Mouse (Mus musculus) hindbrain, embryonic 10.5 days (tissue): Measurements from ENCODE around the gene Rapgef1. TPM values are rescaled to one million over a fixed set of nuclear protein-coding genes. Genes with fewer than 3 reads are reported as not detected.
A peak's percentile ranks its signal among the peaks of the same experiment; 100 is the strongest.

Experiments used
- DNase-seq: peaks from one replicate; pipeline ENCODE4 v3.0.0-alpha.2; 2017; ENCODE audit warnings: low spot score
- H3K27ac ChIP-seq: fragments of 300-500 bp; sonication (generic); 2 replicates; pipeline ENCODE4 v1.5.1; 2016; ENCODE audit warnings: mild to moderate bottlenecking, moderate library complexity
- H3K27me3 ChIP-seq: fragments of 300-500 bp; sonication (generic); 2 replicates; pipeline ENCODE4 v1.6.1; 2016; ENCODE audit warnings: mild to moderate bottlenecking; ENCODE audit not compliant: poor library complexity, insufficient read depth, severe bottlenecking
- H3K36me3 ChIP-seq: fragments of 300-500 bp; sonication (generic); 2 replicates; pipeline ENCODE4 v1.6.1; 2016; ENCODE audit warnings: mild to moderate bottlenecking, moderate library complexity
- H3K4me1 ChIP-seq: fragments of 300-500 bp; sonication (generic); replicated peaks from 2 replicates; pipeline ENCODE4 v1.6.1; 2016; ENCODE audit warnings: mild to moderate bottlenecking
- H3K4me3 ChIP-seq: fragments of 300-500 bp; sonication (generic); 2 replicates; pipeline ENCODE4 v1.5.1; 2016; ENCODE audit warnings: mild to moderate bottlenecking, moderate library complexity
- H3K9me3 ChIP-seq: fragments of 300-500 bp; sonication (generic); 2 replicates; pipeline ENCODE4 v1.6.1; 2016; ENCODE audit warnings: mild to moderate bottlenecking, moderate library complexity
- WGBS: fragments of 180-500 bp; shearing (Covaris S2); methylation state at CpG from one replicate; pipeline ENCODE4 v1.1.7; 2016; 5-methylcytosine and 5-hydroxymethylcytosine counted together
- polyA plus RNA-seq: library from polyadenylated mRNA; unstranded; fragments of >200 nt; fragmentation: Nextera tagmentation; extraction: Ambion mirVana; gene quantifications from 2 replicates; pipeline ENCODE4 v1.2.1, GENCODE M21; 2016

Rapgef1 gene
- polyA plus RNA-seq, 1 experiment from 2014 or later: 13.5 TPM

DNA sequence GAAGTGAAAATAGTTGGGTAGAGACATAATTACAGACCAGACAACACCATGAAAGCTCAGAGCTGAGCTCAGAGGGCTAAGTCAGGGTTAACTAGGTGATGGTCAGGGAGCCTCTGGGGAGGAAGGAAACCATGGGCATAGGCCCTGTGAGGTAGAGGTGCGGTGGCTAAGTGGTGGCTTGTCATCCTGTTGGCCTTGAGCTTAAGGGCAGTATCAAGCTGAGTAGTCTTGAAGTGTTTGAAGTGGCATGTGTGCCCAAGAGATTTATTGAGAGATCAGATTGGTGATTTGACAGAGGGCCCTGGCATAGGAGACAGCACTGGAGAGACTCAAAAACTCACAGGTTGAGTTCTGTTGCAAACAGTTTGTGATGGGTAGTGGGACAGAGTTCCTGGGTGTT, 36.6 kb downstream of the Rapgef1 start:
- Histone ChIP-seq H3K36me3 (peaks cover 7% of the 10 kb centered on the region; the same call in 1 of the 2 replicates), H3K27ac (no peak overlapping the region), H3K27me3 (no peaks in the 10 kb centered on the region), H3K4me1 (peaks cover 29% of the 10 kb centered on the region), H3K9me3 (no peaks in the 10 kb centered on the region), H3K4me3 (no peak overlapping the region)
- 86% methylated on average over 1 of the region's 1 CpGs for WGBS
- DNase-seq: no peak

DNA sequence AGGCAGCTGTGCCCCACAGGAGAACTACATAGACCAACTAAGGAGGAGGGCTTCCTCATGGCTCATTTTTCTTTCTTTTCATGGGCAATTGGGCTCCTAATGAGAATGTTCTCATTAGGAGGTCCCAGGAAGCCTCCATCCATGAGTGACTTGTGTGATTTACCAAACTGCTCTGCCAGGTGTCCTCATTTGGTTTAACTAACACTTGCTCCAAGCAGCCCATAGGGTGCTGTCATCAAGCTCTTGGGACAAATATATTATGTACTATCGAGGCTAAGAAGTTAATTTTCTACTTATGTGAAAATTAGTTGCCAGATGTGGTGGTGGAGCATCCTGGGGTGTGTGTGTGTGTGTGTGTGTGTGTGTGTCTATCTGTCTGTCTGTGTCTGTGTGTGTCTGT, 37.6 kb downstream of the Rapgef1 start:
- WGBS: 92% methylated on average over 1 of the region's 1 CpGs
- DNase-seq: no peak
- Histone ChIP-seq H3K9me3 (no peaks in the 10 kb centered on the region), H3K27ac (no peak overlapping the region), H3K36me3 (peaks cover 7% of the 10 kb centered on the region; the same call in 1 of the 2 replicates), H3K27me3 (no peaks in the 10 kb centered on the region), H3K4me3 (no peak overlapping the region), H3K4me1 (peaks cover 35% of the 10 kb centered on the region)

DNA sequence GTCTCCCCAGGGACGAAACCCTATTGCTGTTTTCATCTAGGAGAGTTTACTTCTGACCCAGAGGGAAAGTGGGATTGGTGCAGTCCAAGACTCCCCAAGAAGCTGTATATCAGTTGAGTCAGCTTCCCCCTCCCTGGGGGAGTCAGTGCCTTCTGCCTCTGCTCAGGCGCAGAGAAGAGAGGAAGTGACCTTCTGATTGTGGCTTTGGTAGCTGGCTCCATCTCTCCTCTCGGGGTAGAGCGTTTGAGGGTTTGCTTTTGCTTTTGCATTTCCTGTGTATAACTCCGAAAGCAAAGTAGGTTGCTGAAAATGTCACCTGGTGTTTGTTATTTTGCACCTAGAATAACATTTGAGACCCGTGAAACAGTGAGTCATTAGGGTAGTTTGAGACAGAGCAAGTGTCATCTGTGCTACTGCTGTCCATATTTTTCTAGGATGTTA, 42.3 kb downstream of the Rapgef1 start:
- DNase-seq: no peak
- Histone ChIP-seq H3K27me3 (no peaks in the 10 kb centered on the region), H3K4me1 (peaks cover 47% of the 10 kb centered on the region), H3K36me3 (0 out of 2 replicates have a peak, but pooled peaks cover 3% of the 10 kb centered on the region), H3K4me3 (no peak overlapping the region), H3K9me3 (no peaks in the 10 kb centered on the region), H3K27ac (no peak overlapping the region)
- 78% methylated on average over 6 of the region's 6 CpGs for WGBS

DNA sequence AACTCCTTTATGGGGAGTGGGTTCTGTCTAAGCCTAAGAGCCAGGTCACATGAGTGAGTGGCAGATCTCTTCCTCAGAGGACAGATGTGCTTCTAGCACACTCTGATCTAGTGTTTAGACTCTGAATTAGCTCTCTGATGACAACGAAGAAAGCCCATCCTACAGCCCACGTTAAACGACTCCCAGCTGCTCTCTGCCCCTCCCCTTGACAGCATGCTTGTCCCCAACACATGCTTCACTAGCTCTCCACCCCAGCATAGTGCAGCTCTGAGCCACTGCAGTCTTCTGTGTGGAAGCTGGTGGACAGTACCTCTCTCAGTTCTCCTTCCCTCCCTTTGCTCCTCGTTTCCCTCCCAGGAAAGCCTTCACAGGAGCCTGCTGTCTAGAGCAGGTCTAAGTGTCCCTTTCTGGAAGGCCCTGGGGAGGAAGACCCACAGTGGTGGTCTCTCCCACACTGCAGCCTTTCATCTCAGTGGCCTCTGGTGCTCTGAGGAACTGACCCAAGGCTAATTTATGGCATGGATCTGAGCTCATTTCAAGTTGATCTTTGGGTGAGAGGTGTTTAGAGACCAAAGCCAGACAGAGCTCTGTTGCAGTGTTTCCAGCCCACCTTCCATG, 43.8 kb downstream of the Rapgef1 start:
- H3K4me3 ChIP-seq: no peak overlapping the region
- no peaks in the 10 kb centered on the region for H3K9me3 ChIP-seq
- H3K27me3 ChIP-seq: no peaks in the 10 kb centered on the region
- no peak for DNase-seq
- 0 out of 2 replicates have a peak, but pooled peaks cover 3% of the 10 kb centered on the region for H3K36me3 ChIP-seq
- no peak overlapping the region for H3K27ac ChIP-seq
- WGBS: 23% methylated on average over 4 of the region's 4 CpGs
- peaks cover 52% of the 10 kb centered on the region for H3K4me1 ChIP-seq

DNA sequence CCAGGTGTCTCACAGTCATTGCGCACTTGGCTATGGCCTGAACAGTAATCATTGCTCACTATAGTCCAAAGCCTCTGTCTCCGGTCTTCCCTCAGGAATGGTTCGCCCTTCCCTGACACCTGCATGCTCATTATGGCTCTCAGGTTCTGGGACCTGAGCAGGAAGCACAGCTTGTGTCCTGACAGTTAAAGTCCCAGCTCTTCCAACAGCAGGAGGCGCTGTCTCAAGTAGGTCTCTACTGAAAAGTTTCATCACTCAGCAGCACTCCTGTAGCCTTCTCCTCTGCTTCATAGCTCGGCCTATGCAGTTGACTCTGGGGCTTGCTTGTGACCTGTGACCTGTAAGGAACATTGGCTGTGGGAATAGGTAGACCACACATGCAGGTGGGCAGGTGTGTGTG, 45.9 kb downstream of the Rapgef1 start:
- Histone ChIP-seq H3K4me1 (peaks cover 54% of the 10 kb centered on the region), H3K36me3 (0 out of 2 replicates have a peak, but pooled peaks cover 3% of the 10 kb centered on the region), H3K27ac (no peak overlapping the region), H3K9me3 (no peaks in the 10 kb centered on the region), H3K4me3 (no peak overlapping the region), H3K27me3 (no peaks in the 10 kb centered on the region)
- 89% methylated on average over 5 of the region's 5 CpGs for WGBS
- DNase-seq: no peak

DNA sequence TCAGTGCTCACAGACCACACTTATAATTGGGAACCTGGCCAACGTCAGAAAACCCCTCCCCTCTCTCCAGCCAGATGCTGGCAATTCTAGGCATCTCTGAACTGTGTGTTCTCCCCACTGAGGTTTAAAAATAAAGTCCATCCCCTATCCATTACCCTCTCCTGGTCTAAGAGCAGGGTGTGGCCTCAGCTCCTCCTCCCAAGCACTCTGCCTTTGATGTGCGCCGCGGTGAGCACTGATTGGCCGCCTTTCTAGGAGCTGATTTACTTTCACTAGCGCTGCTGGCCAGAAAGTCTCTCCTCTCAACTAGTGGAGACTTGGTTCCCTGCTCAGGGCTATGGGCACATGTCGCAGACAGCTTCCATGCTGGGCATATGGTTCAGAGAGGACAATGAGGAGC, 47.1 kb downstream of the Rapgef1 start:
- Histone ChIP-seq H3K4me1 (peaks cover 45% of the 10 kb centered on the region), H3K9me3 (no peaks in the 10 kb centered on the region), H3K36me3 (no peaks in the 10 kb centered on the region), H3K27ac (no peak overlapping the region; the same call in 1 of the 2 replicates), H3K4me3 (no peak overlapping the region), H3K27me3 (no peaks in the 10 kb centered on the region)
- WGBS: 9% methylated on average over 7 of the region's 7 CpGs
- DNase-seq: peak; percentile 55

DNA sequence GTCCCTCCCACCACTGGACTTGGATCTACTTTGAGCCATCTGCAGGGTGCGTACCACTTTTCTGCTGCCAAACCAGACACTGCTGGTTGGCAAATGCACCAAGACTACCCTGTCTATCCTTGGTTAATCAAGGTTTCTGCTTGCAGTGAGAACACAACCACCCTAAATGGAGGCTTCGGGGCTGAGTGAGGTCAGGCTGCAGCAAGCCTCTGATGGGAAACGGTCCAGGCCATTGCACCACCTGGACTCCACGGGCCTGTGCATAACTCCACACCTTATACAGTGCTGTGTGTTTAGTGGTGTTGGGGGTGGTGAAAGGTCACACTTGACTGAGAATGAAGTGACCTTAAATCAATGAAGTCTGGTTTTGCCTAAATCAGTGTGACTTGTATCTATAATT, 47.6 kb downstream of the Rapgef1 start:
- WGBS: 86% methylated on average over 4 of the region's 4 CpGs
- peaks cover 43% of the 10 kb centered on the region for H3K4me1 ChIP-seq

DNA sequence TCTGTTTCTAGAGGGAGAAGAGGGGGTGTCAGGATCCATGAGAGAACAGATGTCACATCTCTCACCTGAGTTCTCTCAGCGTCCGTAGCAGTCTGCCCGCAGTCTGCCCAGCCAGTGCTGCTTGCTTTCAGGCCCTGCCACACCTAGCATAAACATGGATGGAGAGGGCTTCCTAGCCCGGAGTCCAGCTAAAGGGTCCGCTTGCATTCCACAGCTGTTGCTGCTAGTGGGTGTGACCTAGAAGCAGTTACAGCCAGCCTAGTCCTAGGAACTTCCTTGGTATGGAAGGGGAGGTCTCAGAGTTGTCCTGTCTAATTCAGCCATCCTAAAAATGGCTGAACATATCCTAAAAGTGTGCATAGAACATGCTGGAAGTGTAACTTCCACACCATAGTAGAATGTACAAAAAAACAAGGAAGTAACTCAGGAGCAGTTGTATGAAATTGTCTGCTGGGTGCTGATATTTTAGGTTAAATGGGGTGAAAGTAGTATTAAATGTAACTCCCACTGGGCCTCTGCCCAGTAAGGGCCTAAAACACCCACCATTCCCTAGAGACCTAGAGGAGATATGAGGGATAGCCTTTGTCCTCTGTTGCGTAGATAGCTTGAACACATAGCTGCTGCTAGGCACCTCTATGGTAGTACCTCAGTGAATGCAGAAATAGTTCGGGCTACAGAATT, 48.6 kb downstream of the Rapgef1 start:
- DNase-seq: no peak
- 0 out of 2 replicates have a peak, but pooled peaks cover 3% of the 10 kb centered on the region for H3K36me3 ChIP-seq
- 92% methylated on average over 7 of the region's 7 CpGs for WGBS
- no peak overlapping the region for H3K27ac ChIP-seq
- H3K4me3 ChIP-seq: no peak overlapping the region
- no peaks in the 10 kb centered on the region for H3K27me3 ChIP-seq
- H3K4me1 ChIP-seq: peaks cover 34% of the 10 kb centered on the region
- no peaks in the 10 kb centered on the region for H3K9me3 ChIP-seq

More for the DNA sequence above, 47.6 kb downstream of the Rapgef1 start:
- no peaks in the 10 kb centered on the region for H3K9me3 ChIP-seq
- no peaks in the 10 kb centered on the region for H3K27me3 ChIP-seq
- H3K36me3 ChIP-seq: no peaks in the 10 kb centered on the region
- no peak overlapping the region for H3K4me3 ChIP-seq
- no peak overlapping the region for H3K27ac ChIP-seq
- DNase-seq: no peak

DNA sequence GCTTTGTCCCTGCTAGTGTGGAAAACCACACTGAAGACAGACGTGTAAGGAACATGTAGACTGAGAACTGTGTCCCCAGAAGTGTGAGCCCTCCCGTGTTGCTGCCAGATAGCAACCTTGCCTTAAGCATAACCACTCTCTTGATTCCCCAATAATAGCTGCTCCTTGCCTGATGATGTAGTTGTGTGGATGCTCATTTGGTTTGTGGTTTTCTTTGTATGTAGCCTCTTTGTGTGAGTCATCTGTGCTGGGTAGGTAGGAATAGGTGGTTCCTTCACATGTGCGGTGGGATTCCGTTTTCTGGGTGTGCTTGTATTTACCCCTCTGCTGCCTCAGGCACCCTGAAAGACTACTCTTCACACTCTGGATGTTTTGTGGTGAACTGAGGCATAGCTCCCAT, 49.4 kb downstream of the Rapgef1 start:
- H3K27me3 ChIP-seq: no peaks in the 10 kb centered on the region
- H3K36me3 ChIP-seq: 0 out of 2 replicates have a peak, but pooled peaks cover 4% of the 10 kb centered on the region
- DNase-seq: no peak
- H3K27ac ChIP-seq: no peak overlapping the region
- H3K4me3 ChIP-seq: no peak overlapping the region
- peaks cover 30% of the 10 kb centered on the region for H3K4me1 ChIP-seq
- H3K9me3 ChIP-seq: no peaks in the 10 kb centered on the region
- 87% methylated on average over 4 of the region's 4 CpGs for WGBS

DNA sequence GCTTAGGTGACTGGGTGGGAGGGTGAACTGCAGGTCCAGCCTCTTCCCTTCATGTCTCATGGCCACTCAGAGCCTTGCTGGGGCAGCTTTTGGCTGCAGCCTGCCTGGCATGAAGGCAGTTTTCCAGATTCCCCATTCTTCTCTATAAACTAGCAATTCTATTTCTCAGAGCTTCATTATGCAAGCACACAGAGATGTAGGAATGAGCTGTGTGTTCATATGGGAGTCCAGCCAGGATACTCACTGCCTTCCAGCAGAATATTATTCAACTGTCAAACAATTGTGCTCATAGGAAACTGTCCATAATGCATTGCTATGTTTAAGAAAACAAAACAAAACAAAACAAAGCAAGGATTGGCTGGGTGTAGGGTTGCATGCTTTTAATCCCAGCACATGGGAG, 50.2 kb downstream of the Rapgef1 start:
- H3K27me3 ChIP-seq: no peaks in the 10 kb centered on the region
- 0 out of 2 replicates have a peak, but pooled peaks cover 4% of the 10 kb centered on the region for H3K36me3 ChIP-seq
- DNase-seq: no peak
- H3K4me1 ChIP-seq: peaks cover 36% of the 10 kb centered on the region
- H3K4me3 ChIP-seq: no peak overlapping the region
- no peak overlapping the region for H3K27ac ChIP-seq
- H3K9me3 ChIP-seq: no peaks in the 10 kb centered on the region

DNA sequence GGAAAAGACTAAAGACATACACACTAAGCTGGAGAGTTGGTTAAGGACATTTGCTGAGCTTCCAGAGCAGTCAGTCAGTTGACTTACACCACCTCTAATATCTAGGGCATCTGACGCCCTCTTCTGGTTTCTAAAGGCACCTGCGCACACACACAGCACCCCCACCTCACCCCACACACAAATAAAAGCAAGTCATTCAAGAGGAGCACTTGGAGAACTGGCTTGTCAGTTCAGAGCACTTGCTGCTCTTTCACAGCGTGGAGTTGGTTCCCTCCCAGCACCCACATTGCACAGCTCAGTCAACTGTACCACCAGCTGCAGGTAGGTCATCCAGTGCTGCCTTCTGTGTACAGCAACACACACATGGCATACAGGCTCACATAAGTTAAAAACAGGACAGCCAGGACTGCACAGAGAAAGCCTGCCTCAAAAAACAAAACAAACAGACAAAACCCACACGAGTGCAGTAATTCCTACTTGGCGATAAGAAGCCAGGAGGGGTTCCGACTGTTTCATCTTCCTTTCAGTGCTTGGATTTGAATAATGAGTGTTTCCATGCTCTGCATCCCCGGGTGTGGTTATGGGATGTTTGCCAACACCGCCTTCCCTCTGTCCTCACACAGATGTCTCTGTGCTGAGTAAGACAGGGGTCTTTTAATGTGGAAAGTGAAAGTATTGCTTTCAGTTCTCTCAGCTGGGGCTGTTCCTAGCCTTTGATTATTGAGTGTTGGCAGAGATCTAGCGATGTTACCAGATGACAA, 50.9 kb downstream of the Rapgef1 start:
- H3K4me1 ChIP-seq: peaks cover 36% of the 10 kb centered on the region
- no peaks in the 10 kb centered on the region for H3K27me3 ChIP-seq
- no peak overlapping the region for H3K27ac ChIP-seq
- 0 out of 2 replicates have a peak, but pooled peaks cover 4% of the 10 kb centered on the region for H3K36me3 ChIP-seq
- 78% methylated on average over 9 of the region's 9 CpGs for WGBS
- no peaks in the 10 kb centered on the region for H3K9me3 ChIP-seq
- DNase-seq: no peak
- no peak overlapping the region for H3K4me3 ChIP-seq

DNA sequence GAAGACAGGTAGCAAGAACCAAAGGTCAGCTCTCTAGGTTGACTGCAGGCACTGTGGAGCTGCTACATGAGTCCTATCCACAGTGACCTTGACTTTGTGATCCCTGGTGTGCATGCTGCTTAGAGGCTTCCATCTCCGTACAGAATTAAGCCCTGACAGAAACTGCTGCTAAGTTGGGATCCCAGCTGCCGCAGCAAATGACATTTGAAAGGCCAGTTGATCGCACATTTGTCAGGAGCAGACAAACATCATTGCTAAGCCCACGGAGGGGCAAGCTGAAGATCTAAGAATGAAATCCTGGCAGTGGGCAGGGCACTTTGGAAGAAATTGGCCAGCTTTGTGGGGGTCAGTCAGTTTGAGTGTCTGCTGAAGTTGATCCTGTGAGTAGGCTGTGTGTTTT, 51.9 kb downstream of the Rapgef1 start:
- Histone ChIP-seq H3K9me3 (no peaks in the 10 kb centered on the region), H3K36me3 (0 out of 2 replicates have a peak, but pooled peaks cover 4% of the 10 kb centered on the region), H3K4me3 (no peak overlapping the region), H3K27ac (no peak overlapping the region), H3K4me1 (peaks cover 34% of the 10 kb centered on the region), H3K27me3 (no peaks in the 10 kb centered on the region)
- 90% methylated on average over 4 of the region's 4 CpGs for WGBS
- no peak for DNase-seq

DNA sequence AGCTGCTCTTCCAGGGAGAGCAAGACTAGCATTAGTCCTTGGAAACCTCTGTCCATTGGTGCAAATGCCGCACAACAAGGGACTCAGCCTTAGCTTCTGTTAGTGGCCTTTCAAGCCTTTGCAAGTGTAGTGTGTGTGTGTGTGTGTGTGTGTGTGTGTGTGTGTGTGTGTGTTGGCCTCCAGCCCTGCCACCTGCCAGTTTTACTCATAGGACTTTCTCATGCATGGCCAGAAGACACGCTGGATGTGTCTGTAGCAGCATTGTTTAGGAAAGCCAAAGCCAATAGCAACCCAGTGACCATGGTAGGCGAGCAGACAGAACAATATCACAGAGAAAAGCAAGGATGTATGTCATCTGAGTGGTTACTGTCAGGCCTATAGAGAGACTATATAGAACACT, 52.3 kb downstream of the Rapgef1 start:
- Histone ChIP-seq H3K36me3 (0 out of 2 replicates have a peak, but pooled peaks cover 4% of the 10 kb centered on the region), H3K9me3 (no peaks in the 10 kb centered on the region), H3K27ac (no peak overlapping the region), H3K27me3 (no peaks in the 10 kb centered on the region), H3K4me3 (no peak overlapping the region), H3K4me1 (peaks cover 32% of the 10 kb centered on the region)
- no peak for DNase-seq
- 88% methylated on average over 3 of the region's 3 CpGs for WGBS
